Mouse (Mus musculus) stomach, embryonic 16.5 days (tissue): ENCODE measurements around the gene Alkbh8. TPM values are rescaled to one million over a fixed set of nuclear protein-coding genes. Genes with fewer than 3 reads are reported as not detected.
"Not testable (repeated sequence)": the region's sequence is repeated elsewhere in the genome, so short reads cannot be mapped to it uniquely, and the experiment has no call there.

Source experiments
- ATAC-seq: fragments of 200-750 bp; cut with Nextera tagmentation; 2 replicates; pipeline ENCODE4 v1.8.0; 2017; ENCODE audit warnings: moderate number of reproducible peaks, moderate TSS enrichment; ENCODE audit not compliant: insufficient read depth, low FRiP score
- H3K27ac ChIP-seq: fragments of 300-500 bp; sonication (generic); 2 replicates; pipeline ENCODE4 v1.5.1; 2014; ENCODE audit warnings: low read length
- H3K27me3 ChIP-seq: fragments of 300-500 bp; sonication (generic); 2 replicates; pipeline ENCODE4 v1.6.1; 2014; ENCODE audit warnings: low read length, control low read depth, mixed read lengths; ENCODE audit not compliant: control insufficient read depth, insufficient read depth
- H3K36me3 ChIP-seq: fragments of 300-500 bp; sonication (generic); 2 replicates; pipeline ENCODE4 v1.6.1; 2014; ENCODE audit warnings: low read length; ENCODE audit not compliant: control insufficient read depth, insufficient read depth
- H3K4me1 ChIP-seq: fragments of 300-500 bp; sonication (generic); 2 replicates; pipeline ENCODE4 v1.6.1; 2014; ENCODE audit warnings: low read length, control low read depth, mixed read lengths; ENCODE audit not compliant: control insufficient read depth, insufficient read depth
- H3K4me2 ChIP-seq: fragments of 300-500 bp; sonication (generic); 2 replicates; pipeline ENCODE4 v1.6.1; 2014; ENCODE audit warnings: low read depth, low read length, mixed read lengths
- H3K4me3 ChIP-seq: fragments of 300-500 bp; sonication (generic); replicated peaks from 2 replicates; pipeline ENCODE4 v1.5.1; 2014; ENCODE audit warnings: mild to moderate bottlenecking, low read length
- H3K9ac ChIP-seq: fragments of 300-500 bp; sonication (generic); 2 replicates; pipeline ENCODE4 v1.6.1; 2014; ENCODE audit warnings: low read length
- H3K9me3 ChIP-seq: fragments of 300-500 bp; sonication (generic); replicated peaks from 2 replicates; pipeline ENCODE4 v1.6.1; 2016; ENCODE audit warnings: low read length, control low read depth; ENCODE audit not compliant: control insufficient read depth
- WGBS: fragments of 180-500 bp; shearing (Covaris S2); extraction: QIAGEN DNeasy Blood & Tissue Kit; methylation state at CpG from one replicate; pipeline ENCODE4 v1.1.7; 2014; 5-methylcytosine and 5-hydroxymethylcytosine counted together
- polyA plus RNA-seq: library from polyadenylated mRNA; unstranded; fragments of >200 nt; fragmentation: Nextera tagmentation; extraction: Ambion mirVana; gene quantifications from 2 replicates; pipeline ENCODE4 v1.2.1, GENCODE M21; 2015

The Alkbh8 gene
- polyA plus RNA-seq, 1 experiment from 2014 or later: 22.7 TPM

DNA sequence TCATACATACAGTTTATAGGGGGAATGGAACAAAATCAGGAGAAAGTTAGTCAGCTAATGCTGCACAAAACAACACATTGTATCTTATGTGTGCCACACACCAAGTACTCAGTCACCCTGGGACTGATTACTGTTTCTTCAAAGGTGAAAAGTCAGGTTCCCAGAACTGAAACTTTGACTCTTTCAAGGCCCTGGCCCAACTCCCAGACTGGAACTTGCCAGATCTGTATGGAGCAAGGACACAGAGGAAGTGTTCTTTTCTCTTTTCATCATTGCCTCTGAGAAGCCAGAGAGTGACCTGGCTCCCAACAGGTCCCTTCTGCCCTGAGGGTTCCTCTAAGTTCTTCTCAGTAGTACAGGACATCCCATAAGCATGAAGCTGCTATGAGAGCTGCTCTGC, 10.2 kb downstream of the Alkbh8 start:
- Histone ChIP-seq H3K4me1 (no peaks in the 10 kb centered on the region), H3K9ac (no peak overlapping the region), H3K4me2 (no peak overlapping the region), H3K4me3 (no peak overlapping the region), H3K27ac (no peak overlapping the region), H3K9me3 (no peaks in the 10 kb centered on the region), H3K27me3 (no peaks in the 10 kb centered on the region), H3K36me3 (0 out of 2 replicates have a peak, but pooled peaks cover 18% of the 10 kb centered on the region)
- no peak for ATAC-seq

DNA sequence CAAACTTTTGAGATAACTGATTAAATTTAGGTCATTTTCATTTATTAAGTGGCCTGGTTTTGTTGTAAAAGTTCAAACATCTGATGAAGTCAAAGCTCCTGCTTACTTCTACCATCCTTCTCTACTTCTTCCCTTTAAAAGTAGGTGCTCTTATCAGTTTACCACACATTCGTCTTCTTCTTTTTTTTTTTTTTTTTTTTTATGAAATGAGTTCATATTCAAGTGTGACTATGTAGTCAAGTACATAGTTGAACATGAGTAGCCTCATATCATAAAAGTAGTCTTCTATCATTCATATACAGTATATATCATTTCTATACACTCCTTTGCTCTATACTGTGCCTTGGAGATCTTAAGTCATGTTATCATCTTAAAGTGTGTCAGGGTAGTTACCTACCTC, 11.0 kb downstream of the Alkbh8 start:
- WGBS: 86% methylated on average over 1 of the region's 1 CpGs
- 0 out of 2 replicates have a peak, but pooled peaks cover 24% of the 10 kb centered on the region for H3K36me3 ChIP-seq
- no peaks in the 10 kb centered on the region for H3K4me1 ChIP-seq
- H3K27ac ChIP-seq: no peak overlapping the region
- ATAC-seq: no peak
- no peak overlapping the region for H3K4me2 ChIP-seq
- H3K9me3 ChIP-seq: no peaks in the 10 kb centered on the region
- H3K27me3 ChIP-seq: no peaks in the 10 kb centered on the region
- no peak overlapping the region for H3K9ac ChIP-seq
- no peak overlapping the region for H3K4me3 ChIP-seq

GRCm38 (mm10) chr9:3350056-3350455, 15.1 kb downstream of the Alkbh8 start:
- H3K9ac ChIP-seq: no peak overlapping the region
- H3K36me3 ChIP-seq: peaks cover 18% of the 10 kb centered on the region; the same call in 1 of the 2 replicates
- no peak for ATAC-seq
- H3K27ac ChIP-seq: no peak overlapping the region
- H3K27me3 ChIP-seq: no peaks in the 10 kb centered on the region
- H3K4me3 ChIP-seq: no peak overlapping the region
- H3K4me2 ChIP-seq: no peak overlapping the region
- 62% methylated on average over 1 of the region's 1 CpGs for WGBS
- H3K9me3 ChIP-seq: no peaks in the 10 kb centered on the region
- H3K4me1 ChIP-seq: no peaks in the 10 kb centered on the region

DNA sequence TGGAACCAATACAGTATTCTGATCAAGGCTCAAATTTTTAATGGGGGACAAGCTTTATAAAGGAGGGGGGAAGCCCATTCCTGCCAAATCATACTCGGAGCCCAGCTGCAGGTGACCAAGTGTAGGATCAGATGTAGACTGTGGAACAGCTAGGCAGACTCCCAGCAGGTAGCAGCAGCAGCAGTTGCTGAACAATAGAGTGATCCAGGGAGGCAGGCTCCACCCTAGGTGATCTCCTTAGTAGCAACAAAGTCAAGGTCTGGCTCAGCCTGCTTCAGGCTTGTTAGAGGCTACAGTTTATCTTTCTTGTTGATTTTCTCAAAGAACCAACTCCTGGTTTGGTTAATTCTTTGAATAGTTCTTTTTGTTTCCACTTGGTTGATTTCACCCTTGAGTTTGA, 41.4 kb downstream of the Alkbh8 start:
- not testable (repeated sequence) for H3K4me1 ChIP-seq, H3K9ac ChIP-seq, ATAC-seq, H3K9me3 ChIP-seq, H3K27me3 ChIP-seq, H3K4me2 ChIP-seq, H3K36me3 ChIP-seq, H3K27ac ChIP-seq, H3K4me3 ChIP-seq
- WGBS: 72% methylated on average over 1 of the region's 1 CpGs

GRCm38 (mm10) chr9:3403251-3404208, 68.6 kb downstream of the Alkbh8 start, which contains the start of gene Cwf19l2:
Cwf19l2 (plus strand) TSS chr9:3403592.
- ATAC-seq: peak; percentile 93
- no peaks in the 10 kb centered on the region for H3K4me1 ChIP-seq
- peak within 1 kb of the TSS; percentile 83 for H3K4me3 ChIP-seq
- peak within 1 kb of the TSS; percentile 88 for H3K27ac ChIP-seq
- peak within 1 kb of the TSS; percentile 85 for H3K9ac ChIP-seq
- no peaks in the 10 kb centered on the region for H3K27me3 ChIP-seq
- H3K9me3 ChIP-seq: no peaks in the 10 kb centered on the region
- WGBS: under 1% methylated on average over 28 of the region's 28 CpGs
- H3K4me2 ChIP-seq: peak within 1 kb of the TSS; percentile 75
- H3K36me3 ChIP-seq: no peaks in the 10 kb centered on the region

GRCm38 (mm10) chr9:3404372-3404771, 69.4 kb downstream of the Alkbh8 start:
- H3K9me3 ChIP-seq: no peaks in the 10 kb centered on the region
- H3K4me2 ChIP-seq: peak overlapping the region; percentile 75
- H3K27me3 ChIP-seq: no peaks in the 10 kb centered on the region
- H3K4me1 ChIP-seq: no peaks in the 10 kb centered on the region
- ATAC-seq: no peak; the same call in 1 of the 2 replicates
- peak overlapping the region; percentile 83 for H3K4me3 ChIP-seq
- 1% methylated on average over 13 of the region's 13 CpGs for WGBS
- H3K9ac ChIP-seq: peak overlapping the region; percentile 85
- H3K36me3 ChIP-seq: no peaks in the 10 kb centered on the region
- peak overlapping the region; percentile 77 for H3K27ac ChIP-seq

DNA sequence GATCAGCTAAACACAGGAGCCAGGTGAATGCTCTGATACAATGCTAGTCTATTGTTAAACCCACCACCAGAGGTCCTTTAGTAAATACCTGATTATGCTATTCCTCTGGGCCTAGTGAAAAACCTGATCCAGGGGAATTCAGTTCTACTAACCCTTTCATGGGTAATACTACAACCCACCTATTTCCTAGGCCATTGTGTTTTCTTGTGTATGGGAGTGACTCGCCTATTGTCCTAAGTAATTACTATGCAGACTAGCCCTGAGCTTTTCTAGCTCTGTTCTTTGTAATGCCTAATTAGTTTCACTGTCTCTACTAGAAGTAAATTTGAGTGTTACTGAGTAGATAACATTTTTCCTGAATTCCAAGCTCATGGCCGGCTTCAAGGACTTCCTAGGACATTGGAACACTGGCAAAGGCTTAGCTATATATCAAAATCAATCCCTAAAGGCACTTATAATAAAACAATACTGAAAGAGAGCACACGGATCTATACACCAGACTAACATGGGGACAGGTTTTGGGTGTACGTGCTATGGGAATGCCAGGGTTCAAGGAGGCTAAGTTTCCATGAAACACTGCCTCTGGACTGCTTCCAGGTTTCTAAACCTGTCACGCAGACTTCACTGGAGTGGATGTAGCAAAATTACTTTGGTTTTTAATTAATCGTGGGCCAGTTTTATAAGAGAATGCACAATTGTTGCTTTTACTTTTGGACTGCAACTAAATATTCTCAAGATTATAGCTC, 104.8 kb downstream of the Alkbh8 start:
- not testable (repeated sequence) for H3K9ac ChIP-seq, H3K4me2 ChIP-seq, H3K36me3 ChIP-seq, H3K4me3 ChIP-seq, H3K27me3 ChIP-seq, H3K4me1 ChIP-seq, H3K9me3 ChIP-seq, ATAC-seq, H3K27ac ChIP-seq
- WGBS: 86% methylated on average over 6 of the region's 6 CpGs
